Mouse (Mus musculus) myocyte (in vitro differentiated cells): ENCODE data around the gene Rasgrf2.
A peak's percentile ranks its signal among the peaks of the same experiment; 100 is the strongest.

ENCODE experiments used
- MYOD1 ChIP-seq, 3 experiments: IDR thresholded peaks; one replicate each; pipeline ENCODE4 v1.6.1; 2011; ENCODE audit warnings: control low read depth in 2 of 3, low read depth in 2 of 3, mild to moderate bottlenecking in 2 of 3, moderate library complexity in 1 of 3; ENCODE audit not compliant: insufficient read length in 2 of 3, control insufficient read depth in 1 of 3
- MYOG ChIP-seq, 3 experiments: IDR thresholded peaks; one replicate each; pipeline ENCODE4 v1.6.1; 2011; ENCODE audit warnings: control low read depth in 2 of 3, low read depth in 2 of 3, mild to moderate bottlenecking in 2 of 3; ENCODE audit not compliant: insufficient read length in 2 of 3, control insufficient read depth in 1 of 3, insufficient read depth in 1 of 3
- POLR2A ChIP-seq: IDR thresholded peaks from one replicate; pipeline ENCODE4 v1.6.1; 2011; ENCODE audit warnings: low read depth, mild to moderate bottlenecking, control low read depth, moderate library complexity; ENCODE audit not compliant: insufficient read length
- POLR2AphosphoS2 ChIP-seq: IDR thresholded peaks from one replicate; pipeline ENCODE4 v1.6.1; 2011; ENCODE audit warnings: low read depth, control low read depth; ENCODE audit not compliant: insufficient read length
- REST ChIP-seq: IDR thresholded peaks from one replicate; pipeline ENCODE4 v1.6.1; 2011; ENCODE audit warnings: mild to moderate bottlenecking, control low read depth, moderate library complexity; ENCODE audit not compliant: insufficient read depth, insufficient read length
- SRF ChIP-seq: IDR thresholded peaks from one replicate; pipeline ENCODE4 v1.6.1; 2011; ENCODE audit warnings: low read depth; ENCODE audit not compliant: control insufficient read depth, insufficient read length
- TCF12 ChIP-seq: IDR thresholded peaks from one replicate; pipeline ENCODE4 v1.6.1; 2011; ENCODE audit warnings: mild to moderate bottlenecking, control low read depth; ENCODE audit not compliant: poor library complexity, insufficient read depth, severe bottlenecking
- TCF3 ChIP-seq: IDR thresholded peaks from one replicate; pipeline ENCODE4 v1.6.1; 2011; ENCODE audit warnings: low read depth, control low read depth; ENCODE audit not compliant: insufficient read length
- USF1 ChIP-seq: IDR thresholded peaks from one replicate; pipeline ENCODE4 v1.6.1; 2011; ENCODE audit warnings: low read depth, mild to moderate bottlenecking, control low read depth, moderate library complexity

DNA sequence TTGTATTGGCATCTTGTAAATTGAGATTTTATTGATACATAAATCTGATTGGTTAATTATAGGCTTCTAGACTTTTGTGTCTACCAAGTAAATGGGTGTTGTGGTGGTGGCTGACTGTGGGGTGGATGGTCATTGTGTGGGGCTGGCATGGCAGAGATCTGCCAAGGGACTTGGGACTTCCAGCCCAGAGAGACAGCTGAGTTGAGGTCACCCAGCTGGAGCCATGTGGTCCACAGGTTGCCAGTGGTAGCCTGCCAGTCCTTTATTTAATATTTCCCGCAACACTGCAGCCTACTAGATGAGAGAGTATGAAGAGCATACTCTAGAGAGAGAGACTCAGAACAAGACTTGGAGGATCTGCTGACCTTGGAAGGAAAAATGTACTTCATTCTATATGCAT, 150.0 kb downstream of the Rasgrf2 start:
- TF ChIP-seq SRF (no peak), POLR2AphosphoS2 (no peak), USF1 (no peak), POLR2A (no peak), MYOD1 (IDR thresholded peaks at IDR 0.05; ENCODE audit: control insufficient read depth in 1 of 3, insufficient read length in 2 of 3, low read depth in 2 of 3) (peak in 2 of 3 experiments; percentile 28 to 67), MYOG (IDR thresholded peaks at IDR 0.05; ENCODE audit: control insufficient read depth in 1 of 3, insufficient read depth in 1 of 3, insufficient read length in 2 of 3, low read depth in 2 of 3) (peak in 2 of 3 experiments; percentile 7 to 74), REST (no peak), TCF3 (no peak), TCF12 (no peak)
